Mouse (Mus musculus) ES-Bruce4 (cell line): ENCODE measurements around the gene Pigf.
"Not testable (repeated sequence)": the region's sequence is repeated elsewhere in the genome, so short reads cannot be mapped to it uniquely, and the experiment has no call there.

Experiments used
- CTCF ChIP-seq: IDR thresholded peaks from one replicate; pipeline ENCODE4 v1.8.1; 2011; ENCODE audit warnings: low read depth, low read length
- POLR2A ChIP-seq: IDR thresholded peaks from one replicate; pipeline ENCODE4 v1.8.1; 2011; ENCODE audit warnings: low read length; ENCODE audit not compliant: insufficient read depth

GRCm38 (mm10) chr17:87072183-87072582 lies 47.0 kb upstream of the Pigf start:
- TF ChIP-seq POLR2A, CTCF: not testable (repeated sequence)
